Mouse (Mus musculus) c-Kit-positive CD71-negative TER-119-negative erythroid progenitor cells, embryonic 14.5 days (primary cell): Measurements from ENCODE around the gene Pdcd6.

ENCODE experiments used
- DNase-seq: peaks from one replicate; pipeline ENCODE4 v3.0.0-alpha.2; 2013; ENCODE audit warnings: low read depth

The Pdcd6 gene

DNA sequence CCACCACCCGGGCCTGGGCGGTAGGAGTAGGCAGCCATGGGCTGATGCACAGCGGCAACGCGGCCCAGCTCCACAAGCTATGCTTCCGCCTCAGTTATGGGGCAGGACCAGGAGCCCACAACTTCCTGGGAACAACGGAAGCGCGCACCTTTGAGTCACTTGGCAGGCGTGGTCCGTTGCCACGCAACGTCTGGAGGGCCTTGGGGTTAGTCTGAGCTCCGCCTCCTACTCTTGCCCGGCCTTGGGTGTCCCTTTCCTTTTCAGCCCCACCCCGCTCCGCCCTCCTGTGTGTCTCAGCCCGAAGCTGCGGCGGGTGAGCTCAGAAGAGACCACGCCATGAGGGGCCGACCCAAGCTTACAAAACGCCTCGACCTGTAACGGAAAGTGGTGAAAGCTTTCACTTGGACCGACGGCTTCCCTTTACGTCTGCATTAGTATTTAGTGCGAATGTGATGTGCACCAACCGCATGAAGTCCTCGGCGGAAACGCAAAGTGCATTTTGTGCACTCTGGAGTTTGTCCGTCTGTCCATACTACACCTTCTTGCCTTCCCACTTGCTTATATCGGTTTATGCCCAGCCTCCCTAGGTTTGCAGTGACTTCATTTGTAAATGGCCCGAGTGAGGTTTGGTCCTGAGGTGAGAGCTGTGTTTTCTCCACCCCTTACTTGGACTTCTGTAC, at the start of gene Pdcd6:
Pdcd6 (minus strand) TSS at position 411 of the 680 bp plus-strand sequence.
- DNase-seq = peak; percentile 98

DNA sequence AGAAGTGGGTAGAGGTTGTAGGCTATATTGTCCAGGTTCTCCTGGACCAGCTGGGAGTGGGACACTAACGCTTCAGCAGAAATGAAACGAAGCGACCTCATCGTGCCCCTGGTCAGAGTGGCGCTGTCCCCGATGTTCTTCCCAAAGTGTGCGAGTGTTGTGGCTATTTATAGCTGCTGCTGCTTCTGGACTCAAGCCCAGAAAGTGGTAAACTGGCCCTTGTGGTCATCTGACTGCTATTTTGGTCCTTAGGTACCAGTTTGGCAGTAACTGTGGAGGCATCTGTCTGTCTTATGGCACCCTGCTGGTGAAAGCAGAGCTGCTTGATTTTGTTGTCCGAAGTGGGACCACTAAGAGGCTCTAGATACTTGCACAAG, 46.5 kb upstream of the Pdcd6 start, which contains the start of gene Lrrc14b:
Lrrc14b (minus strand) TSS at position 147 of the 377 bp plus-strand sequence.
- DNase-seq = no peak

DNA sequence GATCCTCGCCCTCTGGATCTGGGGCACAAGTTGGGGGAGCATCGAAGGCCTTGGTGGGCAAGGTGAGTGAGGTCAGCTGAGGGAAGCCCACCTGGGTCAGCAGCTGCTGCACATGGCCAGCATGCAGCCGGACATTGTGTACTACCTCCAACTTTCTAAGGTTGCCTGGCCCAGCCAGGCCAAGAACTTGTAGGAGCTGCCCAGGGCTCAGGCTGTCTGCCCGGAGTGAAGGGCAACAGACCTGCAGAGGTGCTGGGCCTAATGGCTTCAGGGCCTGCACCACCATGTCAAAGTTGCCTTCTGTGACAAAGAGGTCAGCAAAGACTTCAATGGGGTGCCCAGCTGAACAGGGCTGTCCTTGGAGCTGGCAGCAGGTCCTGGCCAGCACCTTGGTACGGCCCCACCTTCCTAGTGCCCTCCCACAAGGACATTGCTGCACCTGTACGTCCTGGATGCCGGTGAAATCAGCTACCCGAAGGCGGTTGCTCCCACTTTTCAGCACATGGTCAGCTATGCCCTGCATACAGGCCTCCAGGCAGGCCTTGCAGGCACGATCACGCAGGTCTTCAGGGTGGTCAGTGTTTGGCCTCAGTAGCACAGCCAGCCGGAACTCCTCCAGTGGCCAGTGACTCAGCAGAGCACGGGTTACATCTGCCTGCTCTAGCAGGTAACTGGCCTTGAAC, 45.9 kb upstream of the Pdcd6 start:
- DNase-seq = no peak

DNA sequence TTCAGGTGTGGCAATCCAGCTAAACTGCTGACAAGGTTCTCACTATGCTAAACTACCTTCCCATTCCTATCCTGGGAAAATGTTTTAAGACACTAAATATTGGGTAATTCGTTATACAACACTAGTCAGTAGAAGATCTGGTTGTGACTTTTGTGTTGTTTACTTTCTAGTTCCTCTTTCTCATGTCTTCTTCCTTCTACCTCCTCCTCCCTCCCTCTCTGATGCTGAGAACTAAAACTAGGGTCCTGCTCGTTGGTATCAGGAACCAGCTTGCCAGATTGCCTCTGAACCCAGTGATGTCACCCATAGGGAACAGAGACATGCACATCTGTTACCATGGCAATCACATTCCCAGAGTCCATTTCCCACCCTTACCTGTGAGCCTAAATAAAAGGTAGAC, 44.8 kb upstream of the Pdcd6 start:
- DNase-seq = no peak

DNA sequence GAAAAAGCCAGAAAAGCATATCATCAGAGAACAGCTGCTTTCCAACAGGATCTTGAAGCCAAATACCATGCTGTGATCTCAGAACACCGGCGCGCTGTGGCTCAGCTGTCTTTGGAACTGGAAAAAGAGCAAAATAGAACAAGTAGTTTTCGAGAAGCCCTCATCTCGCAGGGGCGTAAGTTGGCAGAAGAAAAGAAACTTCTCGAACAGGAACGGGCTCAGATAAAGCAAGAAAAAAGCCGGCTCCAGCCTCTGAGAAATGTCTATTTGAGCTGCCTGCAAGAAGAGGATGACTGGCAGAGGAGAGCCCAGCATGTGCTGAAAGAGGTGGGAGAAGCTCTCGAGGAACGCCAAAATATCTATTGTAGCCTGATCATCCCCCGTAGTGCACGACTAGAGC, 39.1 kb upstream of the Pdcd6 start:
- DNase-seq = no peak

DNA sequence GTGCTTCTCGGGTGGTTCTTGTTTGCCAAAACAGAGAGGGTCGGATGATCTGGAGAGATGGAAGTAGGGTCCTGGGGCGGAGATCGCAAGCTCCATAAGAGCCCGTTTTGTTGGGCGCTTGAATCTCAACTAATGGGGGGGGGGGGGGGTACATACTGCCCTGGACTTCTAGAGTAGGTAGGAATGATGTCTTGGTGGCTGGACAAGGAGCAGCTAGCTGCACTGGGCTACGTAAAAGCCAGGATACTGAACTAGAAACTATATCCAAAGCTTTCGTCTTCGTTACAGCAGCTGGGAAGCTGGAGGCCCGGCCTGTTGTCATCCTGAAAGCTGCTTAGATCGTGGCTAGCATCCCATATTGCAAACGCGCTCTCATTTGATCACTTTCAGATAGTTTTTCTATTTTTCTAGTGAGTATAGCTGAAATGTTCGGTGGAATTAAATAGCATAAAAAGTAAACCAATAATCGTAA, 33.1 kb upstream of the Pdcd6 start:
- no peak for DNase-seq

DNA sequence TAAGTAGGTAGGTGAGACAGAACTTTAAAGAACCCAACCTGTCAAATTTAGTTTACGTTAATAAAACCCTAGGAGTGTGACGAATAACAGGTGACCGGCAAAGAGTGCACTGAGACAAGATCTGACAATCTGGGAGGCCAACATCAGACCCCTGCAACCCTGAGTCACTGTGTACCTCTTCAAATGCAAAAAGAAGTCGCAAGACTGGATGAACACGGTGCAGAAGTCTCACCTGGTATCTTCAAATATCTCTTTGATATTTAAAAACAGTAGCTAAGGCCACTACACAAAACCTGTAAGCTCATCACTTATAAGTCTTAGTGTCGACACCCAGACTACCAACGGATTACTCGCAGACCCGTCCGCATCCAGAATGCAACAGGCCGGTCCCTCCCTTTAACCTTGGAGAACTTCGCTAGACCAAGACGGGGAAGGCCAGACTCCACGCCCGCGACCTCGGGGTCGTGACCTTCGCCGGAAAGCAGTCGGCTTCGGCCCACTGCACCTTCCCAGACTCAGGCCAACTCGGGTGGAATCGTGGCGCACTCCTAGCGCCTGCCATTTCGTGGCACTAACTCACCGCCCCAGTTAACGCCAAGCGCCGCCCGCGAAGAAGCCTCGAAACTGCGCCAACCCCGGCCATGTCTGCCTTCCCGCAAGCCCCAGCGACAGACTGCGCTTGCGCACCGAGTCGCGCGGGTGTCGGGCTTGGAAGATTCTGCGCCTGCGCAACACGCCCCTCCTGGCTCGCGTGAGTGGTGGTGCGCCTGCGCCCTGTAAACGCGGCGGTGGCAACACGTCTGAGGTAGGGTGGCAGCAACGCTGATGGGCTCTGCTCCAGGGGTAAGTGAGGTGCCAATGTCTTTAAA, 32.4 kb upstream of the Pdcd6 start, which contains the start of the genes Sdha and Ccdc127:
Sdha (minus strand) TSS at position 715 of the 869 bp plus-strand sequence.
Ccdc127 (plus strand) TSS at position 744 of the 869 bp plus-strand sequence.
- peak; percentile 95 for DNase-seq

DNA sequence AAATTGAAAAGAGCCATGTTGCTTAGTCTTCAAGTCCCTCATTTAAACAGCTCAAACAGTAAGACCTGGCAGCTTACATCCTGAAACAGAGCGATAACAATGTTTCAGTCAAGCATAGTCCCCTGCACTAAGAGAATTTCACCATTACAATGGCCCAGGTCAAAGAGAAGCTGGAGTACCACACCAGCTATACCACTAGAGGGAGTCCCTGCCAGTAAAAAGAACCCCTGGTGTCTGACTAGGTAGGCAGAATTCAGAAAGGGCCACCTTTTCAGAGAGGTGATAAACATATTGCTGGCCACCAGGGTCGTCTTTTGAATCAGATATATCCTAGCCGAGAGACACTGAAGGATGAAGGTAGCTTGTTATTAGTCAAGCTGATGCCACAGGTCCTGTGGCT, 23.7 kb upstream of the Pdcd6 start:
- no peak for DNase-seq

DNA sequence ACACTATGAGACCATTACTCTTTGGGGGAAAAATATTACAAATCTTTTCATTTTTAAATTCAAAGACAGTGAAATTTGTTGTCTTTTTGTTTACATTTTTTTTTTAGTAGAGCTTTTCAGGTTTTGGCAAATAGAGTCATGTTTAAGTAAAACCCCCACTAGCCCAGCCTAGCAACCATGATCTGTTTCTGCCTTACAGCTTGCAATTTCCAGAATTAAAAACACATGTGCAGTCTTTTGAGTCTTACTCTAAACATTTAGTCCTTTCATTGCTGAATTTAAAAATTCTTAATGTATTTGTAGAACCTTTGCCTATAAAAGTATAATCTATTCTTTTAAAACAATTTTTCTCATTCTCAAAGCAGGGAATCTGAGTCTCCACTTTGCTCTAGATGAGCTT, 11.9 kb upstream of the Pdcd6 start:
- no peak for DNase-seq

DNA sequence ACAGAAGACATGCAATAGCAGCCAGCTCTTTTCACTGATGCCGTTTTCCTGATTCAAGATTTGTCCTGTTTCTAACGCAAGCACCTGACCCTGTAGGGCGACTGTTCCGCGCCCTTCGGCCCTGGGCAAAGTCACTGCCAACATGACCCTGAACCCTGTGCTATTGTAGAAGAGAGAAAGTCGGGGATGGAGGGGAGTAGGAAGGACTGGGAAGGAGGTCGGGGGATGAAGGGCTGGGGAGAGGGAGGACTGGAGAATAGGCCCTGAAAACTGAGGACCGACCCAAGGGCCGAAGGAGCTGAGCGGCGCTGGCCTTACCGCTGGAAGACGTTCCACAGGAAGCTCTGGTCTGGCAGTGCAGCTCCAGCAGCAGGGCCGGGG, 601 bp downstream of the Pdcd6 start:
- DNase-seq = no peak

DNA sequence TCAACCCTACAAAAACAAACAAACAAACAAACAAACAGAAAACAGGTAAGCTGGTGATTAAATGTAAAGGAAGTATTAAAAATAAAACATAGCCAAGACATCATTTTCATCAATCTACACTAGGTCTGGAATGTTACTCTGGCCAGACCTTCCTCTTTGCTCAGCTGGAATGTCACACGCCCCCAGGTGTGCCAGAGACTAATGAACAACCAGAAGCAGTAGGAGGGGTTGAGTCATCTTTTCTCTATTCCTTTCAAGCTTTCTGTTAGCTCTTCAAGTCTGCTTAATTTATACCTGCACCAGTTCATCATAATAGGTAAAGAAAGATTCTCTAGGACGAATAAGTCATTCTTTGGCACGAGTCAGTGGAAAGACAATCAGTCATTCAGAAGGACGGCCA, 994 bp downstream of the Pdcd6 start:
- DNase-seq = no peak

DNA sequence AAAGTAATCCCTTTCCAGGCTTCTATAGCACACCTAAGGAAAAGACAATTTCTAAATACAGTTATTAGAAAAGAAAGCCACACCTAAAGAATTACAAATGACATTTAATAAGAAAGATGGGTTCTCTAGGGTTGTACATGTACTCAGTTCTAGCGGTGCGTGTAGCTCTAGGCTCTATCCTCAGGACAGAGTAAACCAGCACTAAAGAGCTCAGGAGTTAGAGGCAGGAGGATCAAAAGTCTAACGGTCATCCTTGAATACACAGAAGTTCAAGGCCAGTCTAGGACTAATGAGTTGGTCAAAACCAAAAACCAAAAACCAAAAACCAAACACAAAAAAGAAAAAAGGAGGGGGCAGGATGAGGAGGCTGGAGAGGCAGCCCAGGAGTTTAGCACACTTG, 2.8 kb downstream of the Pdcd6 start:
- no peak for DNase-seq

DNA sequence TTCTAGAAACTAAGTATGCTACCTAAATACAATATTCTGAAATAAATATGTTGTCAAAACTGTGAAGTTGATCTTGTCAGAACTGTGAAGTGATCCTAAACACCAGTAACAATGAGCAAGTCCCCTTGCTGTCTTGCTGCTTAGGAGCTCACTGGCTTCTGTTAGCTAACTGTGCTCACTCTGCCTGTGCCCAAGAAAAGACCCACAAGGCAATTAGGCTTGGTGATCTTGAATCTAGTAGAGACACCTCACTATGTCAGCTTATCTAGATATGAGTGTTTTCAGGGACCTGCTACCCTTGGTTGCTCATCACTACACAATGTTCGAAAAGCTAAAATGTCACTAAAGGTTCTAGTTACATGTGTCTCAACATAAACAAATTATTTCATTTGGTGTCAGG, 11.6 kb downstream of the Pdcd6 start:
- no peak for DNase-seq

DNA sequence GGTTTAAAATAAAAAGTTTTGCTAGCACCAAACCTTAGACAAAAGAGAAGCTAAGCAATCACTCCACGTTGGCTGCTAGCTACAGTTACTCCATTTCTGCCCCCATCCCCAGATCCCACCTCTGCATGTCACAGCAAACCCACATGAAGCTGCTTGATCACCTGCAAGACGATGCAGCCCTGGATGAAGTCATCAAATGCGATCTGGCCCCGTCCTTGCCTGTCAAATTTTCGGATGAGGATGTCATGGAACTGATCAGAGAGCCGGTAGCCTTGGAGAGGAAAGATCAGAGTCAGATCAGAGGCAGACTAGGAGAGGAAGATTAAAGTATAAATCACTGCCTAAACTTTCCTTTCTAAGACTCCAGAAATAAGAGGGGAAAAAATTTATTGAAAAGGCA, 12.0 kb downstream of the Pdcd6 start:
- no peak for DNase-seq

DNA sequence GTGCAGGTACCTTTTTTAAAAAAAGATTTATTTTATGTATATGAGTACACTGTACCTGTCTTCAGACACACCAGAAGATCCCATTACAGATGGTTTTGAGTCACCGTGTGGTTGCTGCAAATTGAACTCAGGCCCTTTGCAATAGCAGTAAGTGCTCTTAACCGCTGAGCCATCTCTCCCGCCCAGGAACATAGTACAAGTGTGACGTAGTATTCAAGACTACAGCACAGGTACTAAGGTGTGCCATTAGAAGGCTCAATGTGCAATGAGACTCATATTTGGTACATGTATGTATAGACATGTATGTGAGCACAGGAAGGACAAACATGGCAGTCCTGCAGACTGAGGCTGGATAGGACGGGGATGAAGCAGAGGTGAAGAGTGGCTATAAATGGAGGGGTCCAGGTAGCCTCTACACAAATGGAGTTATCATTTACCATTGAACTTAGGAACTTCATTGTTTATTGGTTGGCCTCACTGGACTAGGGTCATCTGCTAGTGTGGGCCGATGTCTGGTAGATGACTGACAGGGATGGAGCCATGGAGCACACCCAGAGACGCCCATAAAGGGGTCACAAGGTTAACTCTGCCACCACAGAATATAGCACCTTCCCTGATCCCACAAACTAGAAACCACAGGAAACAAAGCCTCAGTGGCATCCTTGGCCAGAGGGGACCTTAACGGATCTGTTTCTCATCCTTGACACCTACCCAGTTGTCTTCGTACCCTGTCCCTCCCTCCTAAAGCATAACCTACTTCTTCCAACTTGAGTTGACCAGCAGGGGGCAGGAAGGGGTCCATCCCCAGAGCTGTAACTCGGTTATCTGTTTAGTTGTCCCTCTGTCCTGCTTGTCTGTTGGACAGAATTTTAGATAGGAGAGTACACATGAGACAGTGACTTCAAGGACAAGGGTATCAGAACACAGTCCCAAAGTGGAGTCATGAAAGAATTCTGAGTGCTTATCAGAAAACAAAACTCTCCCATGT, 15.0 kb downstream of the Pdcd6 start:
- DNase-seq = no peak

DNA sequence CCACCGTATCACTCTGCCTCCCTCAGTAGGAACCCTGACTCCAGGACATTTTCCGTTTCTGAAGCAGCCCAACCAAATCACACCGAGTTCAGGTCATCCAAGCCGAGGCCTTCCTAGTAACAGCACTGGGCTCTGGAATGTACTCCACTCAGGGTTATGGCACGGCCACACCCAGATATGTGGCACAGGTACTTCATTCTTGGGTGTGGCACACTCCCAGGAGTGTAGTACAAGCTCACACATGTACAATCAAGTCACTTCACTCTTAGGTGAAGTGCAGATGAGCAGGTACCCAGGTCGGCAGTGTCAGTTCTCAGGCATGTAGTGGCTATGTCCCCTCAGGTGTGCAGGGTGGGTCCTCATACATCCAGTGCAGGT, 15.8 kb downstream of the Pdcd6 start:
- DNase-seq = no peak

DNA sequence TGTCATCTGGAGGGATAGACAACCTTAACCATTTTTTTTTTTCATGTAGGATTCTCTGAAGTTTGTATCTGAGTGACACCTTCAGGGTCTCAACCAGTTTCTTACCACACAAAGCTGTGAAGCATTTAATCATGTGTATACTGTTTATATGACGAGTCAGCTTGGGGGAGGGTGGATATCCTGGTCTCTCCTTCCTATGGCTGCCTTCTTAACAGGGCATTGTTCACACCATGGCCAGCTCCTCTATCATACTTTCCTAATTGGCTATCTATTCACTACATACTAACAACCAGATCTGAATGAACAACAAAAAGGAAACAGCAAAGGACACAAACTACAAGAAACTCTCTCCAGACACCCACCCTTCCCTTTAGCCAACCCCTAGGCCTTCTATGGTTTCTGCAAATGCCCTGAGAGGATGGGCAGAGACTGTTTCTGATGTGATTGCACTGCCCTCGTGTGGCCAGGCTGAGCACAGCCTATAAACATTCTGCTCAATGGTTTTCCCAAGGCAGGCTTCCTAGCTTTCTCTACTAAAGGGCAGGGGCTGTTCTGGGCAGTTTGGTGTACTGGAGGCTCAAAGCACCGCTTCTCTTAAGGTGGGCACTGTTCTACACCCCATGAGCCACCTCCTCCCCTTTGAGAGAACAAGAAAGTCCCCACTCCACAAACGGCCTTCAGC, 16.3 kb downstream of the Pdcd6 start:
- peak; percentile 45 for DNase-seq

DNA sequence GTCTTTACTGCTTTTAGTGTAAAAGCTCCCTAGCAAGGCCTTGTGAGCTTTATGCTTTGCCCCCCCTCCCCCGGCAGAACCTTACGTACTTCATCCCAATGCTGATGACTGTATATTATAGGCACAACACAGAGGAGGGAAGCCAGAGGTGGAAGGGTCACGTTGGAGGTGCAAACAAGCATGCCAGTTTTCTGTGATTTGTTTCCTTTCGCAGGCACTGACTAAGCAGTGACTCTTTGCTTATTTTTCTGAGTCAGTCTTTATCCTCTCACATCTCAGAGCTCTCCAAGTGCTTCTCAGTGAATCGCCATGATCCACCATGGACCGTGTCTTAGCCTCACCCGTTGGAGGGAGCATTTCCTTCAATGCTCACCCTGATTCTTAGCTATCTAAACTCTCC, 21.0 kb downstream of the Pdcd6 start:
- DNase-seq = no peak

DNA sequence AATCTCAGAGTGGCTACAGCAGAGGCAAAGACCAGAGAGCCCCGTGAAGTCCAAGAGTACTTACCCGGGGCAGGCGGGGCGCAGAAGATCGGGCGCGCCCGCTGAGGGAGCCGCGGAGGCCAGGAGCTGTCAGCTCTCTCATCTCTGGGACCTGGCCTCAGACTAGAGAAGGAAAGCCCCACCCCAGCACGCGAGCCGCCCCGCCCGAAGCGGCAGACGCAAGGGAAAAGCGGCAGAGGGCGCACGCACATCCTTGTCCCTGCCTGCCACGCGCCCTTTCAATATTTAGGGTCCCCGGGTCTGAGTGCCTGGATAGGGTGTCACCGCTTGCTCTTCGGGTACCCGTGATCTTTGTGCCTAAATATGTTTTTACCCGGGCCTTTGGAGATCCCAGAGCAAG, 25.2 kb downstream of the Pdcd6 start, which contains the start of gene Ahrr:
Ahrr (minus strand) TSS at position 165 of the 400 bp plus-strand sequence.
- DNase-seq = peak; percentile 39

DNA sequence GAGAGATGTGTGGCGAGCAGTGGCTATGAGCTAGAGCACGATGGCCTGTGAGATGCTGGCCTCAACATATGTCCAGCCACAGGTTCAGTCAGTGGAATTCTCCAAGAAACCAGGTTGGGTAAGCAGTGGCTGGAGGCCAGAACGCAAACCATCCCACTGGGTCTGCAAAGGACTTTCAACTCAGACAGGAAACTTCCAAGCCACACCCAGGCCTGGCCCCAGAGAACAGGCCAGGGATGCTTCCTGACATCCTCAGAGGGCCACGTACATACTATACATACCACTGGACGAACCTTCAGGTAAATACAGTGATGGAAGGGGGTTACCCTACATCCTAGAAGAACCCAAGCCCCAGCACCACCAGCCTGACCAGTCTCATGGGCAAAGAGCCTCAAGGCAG, 27.7 kb downstream of the Pdcd6 start:
- DNase-seq = no peak

DNA sequence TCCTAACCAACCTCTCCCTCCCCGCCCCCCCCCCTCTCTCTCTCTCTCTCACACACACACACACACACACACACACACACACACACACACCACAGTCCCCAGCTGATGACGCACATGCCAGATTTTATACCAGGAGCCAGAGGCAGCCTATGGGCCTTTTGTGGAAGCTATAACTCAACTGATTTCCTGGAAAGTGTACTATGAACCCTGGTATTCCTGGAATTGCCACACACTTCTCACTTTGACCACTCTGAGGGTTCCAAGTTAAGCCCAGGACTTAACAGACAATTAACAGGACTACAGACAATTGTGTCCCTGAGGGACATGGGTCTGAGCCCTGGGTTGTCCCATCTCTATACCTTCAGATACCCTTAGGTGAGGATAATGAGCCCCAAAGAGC, 35.1 kb downstream of the Pdcd6 start:
- DNase-seq = no peak
